Mouse (Mus musculus) liver, embryonic 14.5 days (tissue): ENCODE data around the gene Ccdc170. TPM values are rescaled to one million over a fixed set of nuclear protein-coding genes. Genes with fewer than 3 reads are reported as not detected.

Experiments
- ATAC-seq: fragments of 200-750 bp; cut with Nextera tagmentation; 2 replicates; pipeline ENCODE4 v1.8.0; 2017; ENCODE audit warnings: moderate number of reproducible peaks, mild to moderate bottlenecking, moderate library complexity; ENCODE audit not compliant: insufficient read depth
- DNase-seq, 3 experiments: peaks; one replicate each; pipeline ENCODE4 v3.0.0-alpha.2; 2012 to 2013; ENCODE audit warnings: low read depth in 3 of 3, low spot score in 3 of 3
- H3K27ac ChIP-seq: fragments of 300-500 bp; sonication (generic); 2 replicates; pipeline ENCODE4 v1.5.1; 2014; ENCODE audit warnings: moderate library complexity, mild to moderate bottlenecking, control low read depth, inconsistent platforms
- H3K27me3 ChIP-seq: fragments of 300-500 bp; sonication (generic); 2 replicates; pipeline ENCODE4 v1.6.1; 2014; ENCODE audit warnings: mild to moderate bottlenecking, low read length, moderate library complexity; ENCODE audit not compliant: control insufficient read depth, insufficient read depth
- H3K36me3 ChIP-seq: fragments of 300-500 bp; sonication (generic); replicated peaks from 2 replicates; pipeline ENCODE4 v1.6.1; 2014; ENCODE audit warnings: low read depth; ENCODE audit not compliant: control insufficient read depth, insufficient read depth
- H3K4me1 ChIP-seq, 2 experiments: fragments of 200-500 bp in 1 of 2; fragments of 300-500 bp in 1 of 2; sonication (generic) in 1 of 2; replicated peaks; 2 replicates each; pipeline ENCODE4 v1.6.1; 2012 to 2014; ENCODE audit warnings: antibody characterized with exemption in 1 of 2, inconsistent platforms in 1 of 2, low read length in 1 of 2; ENCODE audit not compliant: control insufficient read depth in 2 of 2, insufficient read depth in 2 of 2
- H3K4me2 ChIP-seq: fragments of 300-500 bp; sonication (generic); 2 replicates; pipeline ENCODE4 v1.6.1; 2014; ENCODE audit warnings: low read depth, mild to moderate bottlenecking, control low read depth, moderate library complexity
- H3K4me3 ChIP-seq, 2 experiments: fragments of 200-500 bp in 1 of 2; fragments of 300-500 bp in 1 of 2; sonication (generic) in 1 of 2; 2 replicates each; pipeline ENCODE4 v1.5.1; 2012 to 2014; ENCODE audit warnings: low read depth in 2 of 2, low read length in 2 of 2, mild to moderate bottlenecking in 2 of 2, control low read depth in 1 of 2, inconsistent platforms in 1 of 2, moderate library complexity in 1 of 2; ENCODE audit not compliant: insufficient read depth in 1 of 2
- H3K9ac ChIP-seq: fragments of 300-500 bp; sonication (generic); replicated peaks from 2 replicates; pipeline ENCODE4 v1.6.1; 2014; ENCODE audit warnings: mild to moderate bottlenecking, control low read depth, moderate library complexity
- H3K9me3 ChIP-seq: fragments of 300-500 bp; sonication (generic); 2 replicates; pipeline ENCODE4 v1.6.1; 2016; ENCODE audit warnings: low read length, mixed read lengths; ENCODE audit not compliant: control insufficient read depth
- CTCF ChIP-seq: IDR thresholded peaks from 2 replicates; pipeline ENCODE4 v1.5.1; 2016; ENCODE audit warnings: antibody characterized with exemption, low read depth, control low read depth
- EP300 ChIP-seq: IDR thresholded peaks from 2 replicates; pipeline ENCODE4 v1.6.1; 2016; ENCODE audit warnings: antibody characterized with exemption, low read depth
- WGBS: fragments of 180-500 bp; shearing (Covaris S2); extraction: QIAGEN DNeasy Blood & Tissue Kit; methylation state at CpG from one replicate; pipeline ENCODE4 v1.1.7; 2014; ENCODE audit not compliant: insufficient replicate concordance; 5-methylcytosine and 5-hydroxymethylcytosine counted together
- polyA plus RNA-seq, 2 experiments: library from polyadenylated mRNA; depleted of rRNA in 1 of 2; stranded (reverse) in 1 of 2; unstranded in 1 of 2; fragments of >200 nt; fragmentation: Nextera tagmentation in 1 of 2; extraction: Ambion mirVana in 1 of 2; gene quantifications; 2 replicates each; pipeline versions ENCODE4 v1.2.1 to v1.2.3; 2012 to 2014

Gene Ccdc170
- polyA plus RNA-seq, 2 experiments: not detected

DNA sequence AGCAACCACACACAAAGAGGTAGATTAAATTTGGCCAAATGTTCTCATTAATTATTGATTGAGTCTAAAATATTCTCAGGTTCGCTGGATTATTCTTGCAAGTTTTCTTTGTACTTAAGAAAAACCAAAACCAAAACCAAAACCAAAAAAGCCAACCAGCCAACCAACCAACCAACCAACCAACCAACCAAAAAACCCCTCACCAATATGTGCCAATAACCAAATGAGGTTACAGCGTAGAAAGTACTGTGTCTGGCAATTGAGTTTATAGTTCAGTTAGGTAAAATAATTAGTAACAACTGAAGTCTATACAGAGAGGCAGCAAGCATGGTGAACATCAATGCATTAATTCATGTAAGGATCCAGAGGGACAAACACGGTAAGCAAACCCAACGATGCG, 7.6 kb downstream of the Ccdc170 start:
- no peak overlapping the region for H3K9ac ChIP-seq
- TF ChIP-seq EP300 (no peak), CTCF (no peak)
- H3K27me3 ChIP-seq: no peaks in the 10 kb centered on the region
- H3K9me3 ChIP-seq: no peaks in the 10 kb centered on the region
- WGBS: 78% methylated on average over 5 of the region's 5 CpGs
- H3K27ac ChIP-seq: no peak overlapping the region
- no peak for ATAC-seq
- H3K4me1 ChIP-seq: peaks cover 3 to 10% of the 10 kb centered on the region in 2 experiments; a peak in 3 of 4 replicates
- no peak for DNase-seq
- H3K4me3 ChIP-seq: no peak overlapping the region
- H3K36me3 ChIP-seq: no peaks in the 10 kb centered on the region
- H3K4me2 ChIP-seq: no peak overlapping the region

DNA sequence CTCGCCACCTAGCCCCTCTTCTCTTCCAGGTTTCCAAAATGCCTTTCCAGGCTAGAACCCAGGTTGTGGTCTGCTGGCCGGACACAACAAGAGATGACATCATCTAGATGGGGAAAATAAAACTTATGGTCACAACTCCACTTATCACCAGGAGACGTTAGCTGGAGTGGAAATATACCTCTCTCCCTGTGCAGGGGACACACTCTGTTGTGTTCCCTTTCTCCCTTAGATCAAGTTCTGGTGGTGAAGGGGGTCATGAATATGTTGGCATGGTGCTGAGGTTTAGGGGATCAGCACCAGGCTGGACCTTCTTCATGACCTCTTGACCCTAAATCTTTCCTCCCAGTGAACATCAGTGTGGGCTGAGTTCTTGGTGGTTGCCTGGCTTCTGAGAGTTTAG, 9.0 kb downstream of the Ccdc170 start:
- DNase-seq: no peak
- TF ChIP-seq EP300: no peak
- no peak for TF ChIP-seq CTCF
- Histone ChIP-seq H3K9ac (no peak overlapping the region), H3K4me2 (peak overlapping the region; percentile 44), H3K4me1 (peaks cover 3 to 10% of the 10 kb centered on the region in 2 experiments; a peak in 3 of 4 replicates), H3K4me3 (no peak overlapping the region), H3K27me3 (no peaks in the 10 kb centered on the region), H3K36me3 (no peaks in the 10 kb centered on the region), H3K9me3 (no peaks in the 10 kb centered on the region), H3K27ac (no peak overlapping the region)
- WGBS: 19% methylated on average over 2 of the region's 3 CpGs
- peak; percentile 57; the same call in 1 of the 2 replicates for ATAC-seq

DNA sequence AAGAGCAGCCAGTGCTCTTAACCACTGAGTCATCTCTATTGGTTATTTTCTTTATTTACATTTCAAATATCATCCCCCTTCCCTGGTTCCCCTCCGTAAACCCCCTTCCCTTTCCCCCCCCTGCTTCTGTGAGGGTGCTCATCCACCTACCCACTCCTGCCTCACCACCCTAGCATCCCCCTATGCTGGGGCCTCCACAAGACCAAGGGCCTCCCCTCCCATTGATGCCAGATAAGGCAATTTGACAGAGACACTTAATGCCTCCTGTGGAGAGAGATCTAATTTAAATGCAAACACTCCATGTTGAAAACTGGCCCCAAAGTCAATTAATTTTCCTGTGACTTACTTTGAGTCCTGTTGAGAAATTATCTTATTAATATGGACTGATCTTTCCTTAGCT, 9.7 kb downstream of the Ccdc170 start:
- DNase-seq (no peak), ATAC-seq (peak; percentile 36; the same call in 1 of the 2 replicates)
- H3K4me3 ChIP-seq: no peak overlapping the region

DNA sequence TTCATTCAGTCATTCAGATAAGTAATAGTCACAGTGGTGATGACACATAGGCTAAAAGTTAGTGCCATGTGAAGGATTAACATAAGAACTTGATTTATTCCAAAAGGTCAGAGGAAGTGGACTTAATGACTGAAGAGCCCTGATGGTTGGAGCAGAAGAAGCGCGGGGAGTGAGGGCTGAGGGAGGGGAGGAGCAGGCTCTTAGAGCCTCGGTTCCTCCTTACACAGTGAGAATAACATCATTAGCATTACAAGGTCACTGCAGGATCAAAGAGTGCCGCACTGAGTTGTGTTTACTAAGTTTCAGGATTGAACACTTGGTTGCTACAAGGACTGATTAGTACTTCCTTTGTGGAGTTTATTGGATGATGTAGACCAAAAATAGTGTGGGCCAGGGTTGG, 10.6 kb downstream of the Ccdc170 start:
- 49% methylated on average over 4 of the region's 4 CpGs for WGBS
- H3K4me1 ChIP-seq: peaks cover 3 to 10% of the 10 kb centered on the region in 2 experiments; a peak in 3 of 4 replicates
- TF ChIP-seq CTCF: no peak
- no peak for TF ChIP-seq EP300

More for the DNA sequence above, 9.7 kb downstream of the Ccdc170 start:
- no peaks in the 10 kb centered on the region for H3K36me3 ChIP-seq
- H3K27me3 ChIP-seq: no peaks in the 10 kb centered on the region
- peaks cover 3 to 10% of the 10 kb centered on the region in 2 experiments; a peak in 3 of 4 replicates for H3K4me1 ChIP-seq
- no peak overlapping the region for H3K27ac ChIP-seq
- H3K4me2 ChIP-seq: no peak overlapping the region
- WGBS: 35% methylated on average over 1 of the region's 1 CpGs
- no peak for TF ChIP-seq EP300
- no peak for TF ChIP-seq CTCF
- no peak overlapping the region for H3K9ac ChIP-seq
- H3K9me3 ChIP-seq: no peaks in the 10 kb centered on the region

GRCm38 (mm10) chr10:4503251-4503650, 20.9 kb downstream of the Ccdc170 start:
- Histone ChIP-seq H3K36me3 (no peaks in the 10 kb centered on the region), H3K9ac (no peak overlapping the region), H3K4me3 (no peak overlapping the region), H3K9me3 (no peaks in the 10 kb centered on the region), H3K27ac (no peak overlapping the region), H3K4me1 (no peaks in the 10 kb centered on the region), H3K27me3 (no peaks in the 10 kb centered on the region), H3K4me2 (no peak overlapping the region)
- no peak for DNase-seq
- TF ChIP-seq EP300 (no peak), CTCF (no peak)
- 72% methylated on average over 8 of the region's 8 CpGs for WGBS
- ATAC-seq: no peak

More for the DNA sequence above, 10.6 kb downstream of the Ccdc170 start:
- no peaks in the 10 kb centered on the region for H3K9me3 ChIP-seq
- no peak overlapping the region for H3K27ac ChIP-seq
- ATAC-seq (no peak), DNase-seq (no peak)
- no peaks in the 10 kb centered on the region for H3K27me3 ChIP-seq
- no peak overlapping the region for H3K4me2 ChIP-seq
- H3K36me3 ChIP-seq: no peaks in the 10 kb centered on the region
- no peak overlapping the region for H3K9ac ChIP-seq
- no peak overlapping the region for H3K4me3 ChIP-seq
